Mouse (Mus musculus) ovary, postnatal 14 days (tissue): ENCODE measurements around the gene Smarca1.

Experiments used
- DNase-seq: peaks from one replicate; pipeline ENCODE4 v3.0.0; 2022; ENCODE audit warnings: low spot score

The Smarca1 gene

GRCm38 (mm10) chrX:47892431-47893024, at the start of gene Smarca1:
Smarca1 (minus strand) TSS chrX:47892974.
- no peak for DNase-seq

DNA sequence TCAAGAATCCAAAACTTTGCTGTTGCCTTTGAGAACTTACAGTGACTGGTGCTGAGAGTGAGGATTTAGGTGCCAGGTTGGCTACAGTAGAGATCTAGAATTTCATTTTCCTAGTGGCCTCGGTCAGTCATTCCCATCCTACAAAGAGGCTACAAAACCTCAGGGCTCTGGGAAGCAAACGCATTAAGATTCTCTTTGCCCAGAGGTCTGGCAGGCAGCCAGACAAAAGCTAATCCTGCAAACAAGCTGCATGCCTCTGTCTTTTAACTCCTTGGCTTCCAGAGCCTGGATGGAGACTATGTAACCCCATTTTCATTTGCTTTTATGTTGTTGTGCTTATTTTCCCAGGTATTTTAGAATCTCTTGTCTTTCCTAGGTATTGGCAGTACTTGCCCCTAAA, 45.0 kb upstream of the Smarca1 start:
- no peak for DNase-seq

DNA sequence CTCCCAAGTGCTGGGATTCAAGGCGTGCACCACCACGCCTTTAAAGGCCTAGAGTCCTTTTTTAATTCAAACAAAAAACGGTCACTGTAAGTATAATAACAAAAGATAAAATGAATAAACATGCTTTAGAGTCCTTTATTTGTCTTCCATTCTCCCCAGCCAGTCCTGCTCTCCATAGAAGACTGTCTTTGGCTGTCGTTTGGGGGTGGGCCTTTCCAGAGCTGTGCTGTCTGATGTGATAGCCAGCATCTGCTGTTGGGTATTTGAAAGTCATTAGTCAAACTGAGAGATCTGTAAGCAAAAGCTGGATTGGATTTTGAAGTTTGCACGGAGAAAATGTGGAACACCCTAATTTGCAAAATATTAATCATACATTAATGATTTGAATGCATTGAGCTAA, 44.1 kb upstream of the Smarca1 start:
- DNase-seq, result no peak

- DNase-seq, result no peak
Observed at GRCm38 (mm10) chrX:47934352-47934751, 41.6 kb upstream of the Smarca1 start.

DNA sequence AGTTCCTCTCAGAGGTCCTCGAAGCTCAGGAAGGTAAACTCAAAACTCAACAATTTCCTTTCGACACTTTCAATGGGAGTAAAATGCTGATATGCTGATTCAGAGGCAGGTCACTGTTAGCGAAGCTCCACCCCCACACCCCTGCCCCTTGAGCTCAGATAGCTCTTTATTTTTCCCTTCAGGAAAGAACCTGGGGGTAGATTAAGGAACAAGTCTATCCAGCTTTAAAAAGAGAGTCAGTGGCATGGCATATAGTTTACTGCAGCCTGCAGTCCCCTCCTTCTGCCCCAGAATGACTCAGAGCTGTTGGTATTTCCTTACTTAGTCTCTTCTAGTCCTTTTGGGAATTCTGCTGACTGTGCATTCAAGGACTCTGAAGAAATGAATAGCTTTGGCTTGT, 37.7 kb upstream of the Smarca1 start:
- DNase-seq, result no peak

GRCm38 (mm10) chrX:47927981-47928380, 35.2 kb upstream of the Smarca1 start:
- no peak for DNase-seq

DNA sequence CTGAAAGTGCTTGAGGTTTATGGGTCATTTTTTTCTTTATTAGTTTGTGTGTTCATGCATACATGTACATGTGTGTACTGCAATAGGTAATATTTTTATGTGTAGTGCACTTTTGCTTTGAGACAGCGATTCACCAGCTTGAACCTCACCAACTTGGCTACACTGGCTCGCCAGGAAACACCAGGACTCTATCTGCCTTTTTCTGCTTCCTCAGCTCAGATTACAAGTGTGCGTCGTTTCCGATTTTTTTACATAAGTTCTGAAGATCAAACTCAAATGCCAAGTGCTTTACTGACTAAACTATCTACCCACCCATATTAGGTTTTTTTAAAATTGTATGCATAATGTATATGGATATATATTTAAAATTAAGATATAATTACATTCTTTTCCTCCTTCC, 27.8 kb upstream of the Smarca1 start:
- no peak for DNase-seq

DNA sequence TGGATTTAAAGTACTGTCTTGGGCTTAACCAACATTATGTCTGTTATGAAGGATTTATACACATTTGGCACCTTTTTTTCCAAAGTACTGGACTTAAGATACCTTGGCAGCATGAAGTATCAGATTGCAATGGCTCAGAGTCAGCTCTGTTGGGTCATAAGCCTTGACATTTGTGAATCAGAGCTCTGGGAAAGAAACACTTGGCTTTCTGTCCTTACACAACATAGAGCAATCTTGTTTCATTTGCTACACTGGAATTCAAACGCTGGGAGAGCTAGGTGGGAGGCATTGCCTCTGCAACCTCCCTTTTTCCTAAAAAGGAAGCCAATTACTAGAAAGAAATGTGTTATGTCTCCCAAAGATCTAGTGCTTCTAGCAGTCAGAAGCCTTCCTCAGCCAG, 24.1 kb upstream of the Smarca1 start:
- DNase-seq, result no peak

- DNase-seq, result no peak
Observed at GRCm38 (mm10) chrX:47913543-47913938, 20.8 kb upstream of the Smarca1 start.

DNA sequence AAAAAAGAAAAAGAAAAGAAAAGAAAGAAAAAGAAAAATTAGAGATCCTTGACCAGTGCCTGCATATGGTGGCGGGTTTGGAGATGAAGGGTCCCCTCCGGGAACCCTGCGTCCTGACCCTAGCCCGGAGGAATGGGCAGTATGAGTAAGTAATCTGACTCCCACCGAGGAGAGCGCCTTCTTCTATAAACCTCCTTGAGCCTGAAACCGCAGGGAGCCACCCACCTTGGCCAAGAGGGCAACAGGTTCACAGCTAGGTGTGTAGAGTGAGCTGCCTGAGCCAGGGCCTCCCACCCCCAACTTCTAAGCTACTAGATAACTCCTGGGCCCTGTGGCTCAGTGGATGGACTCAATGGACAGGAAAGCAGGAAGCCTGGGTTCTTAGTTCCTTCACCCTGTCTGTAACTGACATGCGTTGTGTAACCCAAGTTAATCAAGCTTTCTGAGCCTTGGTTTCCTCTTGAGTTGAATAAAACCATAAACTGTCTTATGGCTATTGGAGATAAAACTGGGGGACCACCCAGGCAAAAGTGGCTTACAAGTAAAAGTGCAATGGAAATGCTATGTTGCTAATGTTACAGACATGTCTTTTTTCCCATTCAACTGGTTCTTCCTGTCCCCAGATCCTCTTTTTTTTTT, 20.2 kb upstream of the Smarca1 start:
- no peak for DNase-seq

- DNase-seq, result peak; percentile 53
Observed at GRCm38 (mm10) chrX:47912306-47912792, 19.6 kb upstream of the Smarca1 start, which contains the start of gene Ocrl. Ocrl (plus strand) TSS chrX:47912387.

- DNase-seq, result peak; percentile 3
Observed at GRCm38 (mm10) chrX:47891907-47892430, 805 bp downstream of the Smarca1 start.

DNA sequence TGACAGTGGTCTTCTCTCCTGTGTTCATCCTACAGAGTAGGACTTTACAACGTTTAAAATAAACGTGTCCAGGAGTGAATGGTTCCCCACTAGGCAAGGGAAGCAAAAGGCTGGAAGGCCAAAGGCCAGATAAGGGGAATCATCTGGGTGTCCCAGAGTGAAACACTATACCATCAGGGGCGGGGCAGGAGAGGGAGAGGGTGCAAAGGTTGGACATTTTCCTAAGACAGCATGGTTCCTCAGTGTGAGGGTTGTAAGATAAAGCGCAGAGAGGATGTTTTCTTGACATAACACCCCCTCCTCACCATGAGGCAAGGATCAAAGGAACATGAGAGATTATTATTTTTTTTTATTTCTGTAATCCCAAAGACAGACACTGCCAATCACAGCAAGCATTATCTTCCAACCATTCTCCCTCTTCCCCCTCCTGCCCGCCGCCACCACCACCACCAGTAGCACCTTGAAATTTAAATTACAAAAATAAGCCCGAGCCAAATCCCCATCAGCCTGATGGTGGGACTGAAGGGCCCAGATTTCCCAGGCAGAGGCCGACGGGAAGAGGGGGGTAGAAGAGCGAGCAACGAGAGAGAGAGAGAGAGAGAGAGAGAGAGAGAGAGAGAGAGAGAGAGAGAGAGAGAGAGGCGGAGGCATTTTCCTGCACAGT, 1.4 kb downstream of the Smarca1 start:
- no peak for DNase-seq

GRCm38 (mm10) chrX:47887401-47887800, 5.4 kb downstream of the Smarca1 start:
- DNase-seq, result no peak

DNA sequence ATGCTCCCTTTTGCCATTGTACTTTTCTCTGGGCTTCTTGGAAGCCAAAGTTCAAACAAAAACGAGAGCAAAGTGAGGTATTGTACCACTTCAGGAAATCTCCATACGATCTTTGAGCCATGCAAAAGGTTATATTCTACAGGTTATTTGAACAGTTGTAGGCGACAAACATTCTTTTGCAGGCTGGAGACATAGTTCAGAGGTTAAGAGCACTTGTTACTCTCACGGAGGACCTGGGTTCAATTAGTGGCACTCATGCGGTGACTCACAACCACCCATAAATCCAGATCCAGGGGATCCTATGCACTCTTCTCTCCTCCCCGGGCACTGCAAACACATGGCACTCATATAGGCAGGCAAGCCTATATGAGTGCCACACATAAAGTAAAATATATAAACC, 10.0 kb downstream of the Smarca1 start:
- no peak for DNase-seq

GRCm38 (mm10) chrX:47880052-47880451, 12.7 kb downstream of the Smarca1 start:
- peak; percentile 17 for DNase-seq

GRCm38 (mm10) chrX:47858544-47858943, 34.2 kb downstream of the Smarca1 start:
- DNase-seq, result no peak

GRCm38 (mm10) chrX:47835835-47836195, 57.0 kb downstream of the Smarca1 start:
- no peak for DNase-seq

DNA sequence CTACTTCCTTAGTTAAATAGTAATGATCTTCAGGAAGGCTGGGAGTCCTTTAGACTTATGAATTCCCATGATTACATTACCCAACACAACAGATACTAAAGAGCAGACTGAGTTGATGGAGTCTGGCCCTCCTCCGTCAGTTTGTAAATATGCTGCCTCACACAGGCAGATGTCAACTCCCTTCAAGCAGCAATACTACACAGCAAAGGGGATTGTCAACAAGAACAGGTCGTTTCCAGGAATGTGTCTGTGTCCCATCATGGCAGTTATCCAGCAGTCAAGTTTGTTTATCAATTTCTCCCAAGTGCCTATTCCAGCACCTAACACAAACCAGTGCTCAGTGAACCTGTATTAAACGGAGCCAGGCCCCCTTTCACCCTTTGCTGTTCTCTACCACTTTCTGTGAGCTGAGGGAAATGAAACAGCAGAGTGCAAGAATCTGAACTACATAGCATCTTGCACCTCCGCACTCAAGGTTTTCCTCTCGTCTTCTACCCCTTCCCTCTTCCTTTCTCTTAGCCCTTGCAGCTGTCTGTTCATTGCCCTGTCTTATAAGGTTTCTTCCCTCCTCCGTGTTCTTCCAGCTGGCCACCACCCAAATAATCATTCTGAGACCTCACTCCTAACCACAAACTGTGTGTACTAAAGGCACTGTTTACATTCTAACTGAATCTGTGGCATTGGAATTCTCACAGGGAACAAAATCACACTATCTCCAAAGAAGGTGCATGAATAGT, 57.5 kb downstream of the Smarca1 start:
- DNase-seq, result no peak

GRCm38 (mm10) chrX:47833431-47833830, 59.3 kb downstream of the Smarca1 start:
- DNase-seq, result no peak

DNA sequence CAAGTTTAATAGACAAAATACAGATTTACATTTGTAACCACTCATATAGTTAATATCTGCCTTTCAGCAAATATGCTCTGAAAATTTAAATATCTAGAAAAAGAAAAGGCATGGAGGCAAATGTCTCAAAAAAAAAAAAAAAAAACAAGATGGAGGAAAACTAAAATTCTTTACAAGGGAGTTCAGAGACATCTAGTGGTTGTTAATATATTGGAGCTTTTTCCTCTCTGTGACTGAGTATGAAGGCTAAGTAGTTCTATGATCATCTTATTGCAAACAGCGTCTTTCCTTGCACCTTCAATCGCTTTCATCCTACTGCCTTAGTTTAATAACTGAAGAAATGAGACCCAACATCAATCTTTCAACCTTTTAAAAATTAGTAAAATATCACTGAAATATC, 72.2 kb downstream of the Smarca1 start:
- DNase-seq, result no peak

- DNase-seq, result no peak
Observed at GRCm38 (mm10) chrX:47808717-47809116, 84.1 kb downstream of the Smarca1 start.
